Mouse (Mus musculus) limb, embryonic 14.5 days (tissue): ENCODE data around the gene Gdpd5. TPM values are rescaled to one million over a fixed set of nuclear protein-coding genes. Genes with fewer than 3 reads are reported as not detected.
A peak's percentile ranks its signal among the peaks of the same experiment; 100 is the strongest.

Source experiments
- ATAC-seq: fragments of 200-750 bp; cut with Nextera tagmentation; 2 replicates; pipeline ENCODE4 v1.8.0; 2017; ENCODE audit warnings: low read depth, moderate number of reproducible peaks, moderate TSS enrichment; ENCODE audit not compliant: low FRiP score
- DNase-seq: peaks from one replicate; pipeline ENCODE4 v3.0.0-alpha.2; 2015; ENCODE audit warnings: low spot score
- H3K27ac ChIP-seq: fragments of 300-500 bp; sonication (generic); replicated peaks from 2 replicates; pipeline ENCODE4 v1.5.1; 2014; ENCODE audit warnings: low read depth, mild to moderate bottlenecking, low read length, moderate library complexity, mixed read lengths
- H3K27me3 ChIP-seq: fragments of 300-500 bp; sonication (generic); 2 replicates; pipeline ENCODE4 v1.6.1; 2014; ENCODE audit warnings: low read length, mixed read lengths; ENCODE audit not compliant: control insufficient read depth, insufficient read depth
- H3K36me3 ChIP-seq: fragments of 300-500 bp; sonication (generic); 2 replicates; pipeline ENCODE4 v1.6.1; 2014; ENCODE audit warnings: mild to moderate bottlenecking, low read length, moderate library complexity, mixed read lengths; ENCODE audit not compliant: control insufficient read depth, insufficient read depth
- H3K4me1 ChIP-seq: fragments of 300-500 bp; sonication (generic); 2 replicates; pipeline ENCODE4 v1.6.1; 2014; ENCODE audit warnings: antibody characterized with exemption, low read length, mixed read lengths; ENCODE audit not compliant: control insufficient read depth, insufficient read depth
- H3K4me2 ChIP-seq: fragments of 300-500 bp; sonication (generic); replicated peaks from 2 replicates; pipeline ENCODE4 v1.6.1; 2014; ENCODE audit warnings: low read depth, mild to moderate bottlenecking, low read length, moderate library complexity; ENCODE audit not compliant: severe bottlenecking
- H3K4me3 ChIP-seq: fragments of 300-500 bp; sonication (generic); replicated peaks from 2 replicates; pipeline ENCODE4 v1.5.1; 2014; ENCODE audit warnings: low read length
- H3K9ac ChIP-seq: fragments of 300-500 bp; sonication (generic); 2 replicates; pipeline ENCODE4 v1.6.1; 2014; ENCODE audit warnings: mild to moderate bottlenecking, low read depth, low read length, moderate library complexity; ENCODE audit not compliant: severe bottlenecking
- H3K9me3 ChIP-seq: fragments of 300-500 bp; sonication (generic); 2 replicates; pipeline ENCODE4 v1.6.1; 2016; ENCODE audit warnings: low read length; ENCODE audit not compliant: control insufficient read depth
- POLR2A ChIP-seq: fragments of 200-500 bp; IDR thresholded peaks from 2 replicates; pipeline ENCODE4 v1.8.0; 2012; ENCODE audit warnings: inconsistent platforms, mild to moderate bottlenecking, moderate library complexity, borderline replicate concordance; ENCODE audit not compliant: insufficient read depth, insufficient read length; ENCODE audit errors: extremely low read depth
- WGBS: fragments of 180-500 bp; shearing (Covaris S2); extraction: QIAGEN DNeasy Blood & Tissue Kit; methylation state at CpG from one replicate; pipeline ENCODE4 v1.1.7; 2014; 5-methylcytosine and 5-hydroxymethylcytosine counted together
- polyA plus RNA-seq, 2 experiments: library from polyadenylated mRNA; depleted of rRNA in 1 of 2; stranded (reverse) in 1 of 2; unstranded in 1 of 2; fragments of >200 nt; fragmentation: Nextera tagmentation in 1 of 2; extraction: Ambion mirVana in 1 of 2; gene quantifications; 2 replicates each; pipeline versions ENCODE4 v1.2.1 to v1.2.3; 2012 to 2014

The Gdpd5 gene
- polyA plus RNA-seq, 2 experiments, result 11.8 to 14.5 TPM

- Histone ChIP-seq H3K27me3 (no peaks in the 10 kb centered on the region), H3K9me3 (no peaks in the 10 kb centered on the region), H3K4me1 (no peaks in the 10 kb centered on the region), H3K36me3 (peaks cover 70% of the 10 kb centered on the region), H3K9ac (no peak overlapping the region), H3K4me3 (no peak overlapping the region), H3K4me2 (no peak overlapping the region), H3K27ac (no peak overlapping the region)
- TF ChIP-seq POLR2A, result no peak
- no peak for DNase-seq
- ATAC-seq, result no peak
- WGBS, result 81% methylated on average over 12 of the region's 12 CpGs
These were observed 93.8 kb downstream of the Gdpd5 start for GRCm38 (mm10) chr7:99474836-99475561.

- no peaks in the 10 kb centered on the region for H3K9me3 ChIP-seq
- H3K27ac ChIP-seq, result no peak overlapping the region
- no peaks in the 10 kb centered on the region for H3K4me1 ChIP-seq
- H3K27me3 ChIP-seq, result no peaks in the 10 kb centered on the region
- ATAC-seq (no peak), DNase-seq (no peak)
- 89% methylated on average over 2 of the region's 2 CpGs for WGBS
- H3K4me2 ChIP-seq, result no peak overlapping the region
- H3K4me3 ChIP-seq, result no peak overlapping the region
- no peak for TF ChIP-seq POLR2A
- H3K9ac ChIP-seq, result no peak overlapping the region
- H3K36me3 ChIP-seq, result peaks cover 75% of the 10 kb centered on the region
These were observed 94.3 kb downstream of the Gdpd5 start for GRCm38 (mm10) chr7:99475562-99475911.

GRCm38 (mm10) chr7:99476558-99477114, 95.4 kb downstream of the Gdpd5 start:
- Histone ChIP-seq H3K4me3 (no peak overlapping the region), H3K36me3 (peaks cover 86% of the 10 kb centered on the region), H3K9me3 (no peaks in the 10 kb centered on the region), H3K4me1 (peaks cover 7% of the 10 kb centered on the region; the same call in 1 of the 2 replicates), H3K27me3 (no peaks in the 10 kb centered on the region), H3K9ac (no peak overlapping the region), H3K4me2 (no peak overlapping the region), H3K27ac (no peak overlapping the region)
- no peak for ATAC-seq
- TF ChIP-seq POLR2A, result no peak
- WGBS, result 43% methylated on average over 3 of the region's 3 CpGs
- DNase-seq, result no peak

- 91% methylated on average over 5 of the region's 5 CpGs for WGBS
- H3K4me2 ChIP-seq, result no peak overlapping the region
- no peak for TF ChIP-seq POLR2A
These were observed 96.0 kb downstream of the Gdpd5 start for GRCm38 (mm10) chr7:99477235-99477634.

GRCm38 (mm10) chr7:99482637-99483036, 101.4 kb downstream of the Gdpd5 start:
- TF ChIP-seq POLR2A, result no peak
- Histone ChIP-seq H3K27me3 (no peaks in the 10 kb centered on the region), H3K36me3 (peaks cover 48% of the 10 kb centered on the region), H3K4me3 (peak overlapping the region; percentile 89), H3K4me2 (peak overlapping the region; percentile 75), H3K9ac (peak overlapping the region; percentile 95), H3K9me3 (no peaks in the 10 kb centered on the region), H3K27ac (0 out of 2 replicates have a peak overlapping the region, but pooled peaks have one; percentile 84), H3K4me1 (peaks cover 16% of the 10 kb centered on the region)
- no peak for DNase-seq
- no peak for ATAC-seq
- 3% methylated on average over 6 of the region's 6 CpGs for WGBS

More at GRCm38 (mm10) chr7:99477235-99477634, 96.0 kb downstream of the Gdpd5 start:
- ATAC-seq (no peak), DNase-seq (no peak)
- H3K9ac ChIP-seq, result no peak overlapping the region
- H3K27me3 ChIP-seq, result no peaks in the 10 kb centered on the region
- no peak overlapping the region for H3K4me3 ChIP-seq
- H3K27ac ChIP-seq, result no peak overlapping the region
- H3K9me3 ChIP-seq, result no peaks in the 10 kb centered on the region
- peaks cover 91% of the 10 kb centered on the region for H3K36me3 ChIP-seq
- H3K4me1 ChIP-seq, result peaks cover 13% of the 10 kb centered on the region
